Mouse (Mus musculus): ENCODE measurements around the gene Cenpq. TPM values are rescaled to one million over a fixed set of nuclear protein-coding genes. Genes with fewer than 3 reads are reported as not detected.

Gene Cenpq
- total and polyA plus RNA-seq, 3 experiments = 20.9 to 25.5 TPM; not detected in 1

DNA sequence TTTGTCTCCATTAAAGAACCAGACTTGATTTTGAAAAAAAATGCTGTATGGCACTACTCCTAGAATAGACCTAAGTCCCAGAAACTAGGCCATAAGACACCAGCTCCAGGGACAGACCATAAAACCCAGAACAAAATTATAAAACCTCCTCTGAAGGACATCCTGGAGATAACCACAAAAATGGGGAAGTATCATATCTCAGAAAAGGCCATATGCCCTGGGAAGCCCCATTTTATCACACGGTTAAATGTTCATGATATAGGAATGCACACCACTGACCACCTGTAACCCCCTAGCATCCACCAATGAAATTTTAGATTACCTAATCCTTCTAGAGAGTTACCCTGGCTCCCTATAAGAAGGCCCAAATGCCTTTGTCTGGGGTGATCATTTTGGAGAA lies 59.3 kb downstream of the Cenpq start:
- peaks cover 20 to 25% of the 10 kb centered on the region in 2 experiments for H3K4me1 ChIP-seq (ENCODE audit: control insufficient read depth in 1 of 2, insufficient read depth in 2 of 2, low read length in 2 of 2)
- peaks cover 0 to 45% of the 10 kb centered on the region in 2 experiments; a peak in 2 of 4 replicates for H3K36me3 ChIP-seq (ENCODE audit: control insufficient read depth in 1 of 2, insufficient read depth in 2 of 2, low read length in 2 of 2)
- H3K4me3 ChIP-seq (ENCODE audit: control insufficient read depth in 1 of 2, insufficient read depth in 1 of 2, low read depth in 2 of 2, low read length in 2 of 2) = peak overlapping the region in 1 of 2 experiments; percentile 13; a peak in 1 of 4 replicates
- DNase-seq (ENCODE audit: low read depth, low spot score) = peak; percentile 76
- peak overlapping the region; percentile 39; the same call in 1 of the 2 replicates for H3K27ac ChIP-seq (ENCODE audit: control insufficient read depth, low read depth, low read length)
- H3K79me2 ChIP-seq (ENCODE audit: control insufficient read depth, insufficient read depth, low read length, poor library complexity) = peaks cover 5% of the 10 kb centered on the region; the same call in 1 of the 2 replicates
- no peaks in the 10 kb centered on the region for H3K27me3 ChIP-seq (ENCODE audit: control insufficient read depth in 1 of 2, insufficient read depth in 2 of 2, low read length in 2 of 2)
- H3K9ac ChIP-seq (ENCODE audit: control insufficient read depth, low read depth, low read length, poor library complexity, severe bottlenecking) = no peak overlapping the region
- no peaks in the 10 kb centered on the region for H3K9me3 ChIP-seq (replicated peaks; ENCODE audit: insufficient read depth, low read length)
- TF ChIP-seq EP300 (IDR thresholded peaks at IDR 0.05; ENCODE audit: low read depth in 1 of 2, low read length in 2 of 2) (peak; percentile 80 to 94), TCF12 (IDR thresholded peaks at IDR 0.05; ENCODE audit: low read depth, low read length) (peak; percentile 73), JUND (IDR thresholded peaks at IDR 0.05; ENCODE audit: low read depth, low read length) (no peak), KAT2A (conservative IDR thresholded peaks at IDR 0.05; ENCODE audit: low read depth, low read length) (peak; percentile 37; the same call in 1 of the 2 replicates), MAFK (IDR thresholded peaks at IDR 0.05; ENCODE audit: borderline replicate concordance, low read depth, low read length) (peak; percentile 47; the same call in 1 of the 2 replicates), CHD1 (IDR thresholded peaks at IDR 0.05; ENCODE audit: low read depth, low read length) (no peak), TAL1 (IDR thresholded peaks at IDR 0.05; ENCODE audit: low read length) (peak; percentile 47), MAZ (IDR thresholded peaks at IDR 0.05; ENCODE audit: low read depth, low read length) (0 out of 2 replicates have a peak, but pooled peaks have one; percentile 41), MEF2A (IDR thresholded peaks at IDR 0.05; ENCODE audit: extremely low read depth, insufficient replicate concordance, low read depth, low read length, poor library complexity, severe bottlenecking) (no peak), MXI1 (IDR thresholded peaks at IDR 0.05; ENCODE audit: low read depth, low read length) (0 out of 2 replicates have a peak, but pooled peaks have one; percentile 37), RAD21 (IDR thresholded peaks at IDR 0.05; ENCODE audit: low read depth, low read length) (no peak), RCOR1 (IDR thresholded peaks at IDR 0.05; ENCODE audit: low read depth, low read length) (peak; percentile 86), SIN3A (IDR thresholded peaks at IDR 0.05; ENCODE audit: low read length) (peak; percentile 66), GATA1 (IDR thresholded peaks at IDR 0.05; ENCODE audit: low read depth, low read length) (peak; percentile 80), MAX (IDR thresholded peaks at IDR 0.05; ENCODE audit: low read length) (0 out of 2 replicates have a peak, but pooled peaks have one; percentile 45), CHD2 (IDR thresholded peaks at IDR 0.05; ENCODE audit: low read length) (0 out of 2 replicates have a peak, but pooled peaks have one; percentile 22), BHLHE40 (IDR thresholded peaks at IDR 0.05; ENCODE audit: borderline replicate concordance, low read depth, low read length) (peak; percentile 45; the same call in 1 of the 2 replicates), CTCF (IDR thresholded peaks at IDR 0.05 in 2 of 3, conservative IDR thresholded peaks at IDR 0.05 in 1 of 3; ENCODE audit: control insufficient read depth in 1 of 3, insufficient read depth in 1 of 3, low read depth in 2 of 3, low read length in 3 of 3, poor library complexity in 1 of 3, severe bottlenecking in 1 of 3) (no peak), MYB (IDR thresholded peaks at IDR 0.05; ENCODE audit: low read depth, low read length) (peak; percentile 25; the same call in 1 of the 2 replicates), ELF1 (IDR thresholded peaks at IDR 0.05; ENCODE audit: low read depth, low read length) (no peak), ETS1 (IDR thresholded peaks at IDR 0.05; ENCODE audit: low read depth, low read length) (peak; percentile 87)
